Mouse (Mus musculus) midbrain, embryonic 11.5 days (tissue): ENCODE results near the gene Rbpjl. TPM values are rescaled to one million over a fixed set of nuclear protein-coding genes. Genes with fewer than 3 reads are reported as not detected.

Experiments used
- ATAC-seq: fragments of 200-750 bp; cut with Nextera tagmentation; 2 replicates; pipeline ENCODE4 v1.8.0; 2017; ENCODE audit warnings: moderate TSS enrichment, moderate library complexity; ENCODE audit not compliant: low FRiP score
- DNase-seq: peaks from one replicate; pipeline ENCODE4 v3.0.0; 2015; ENCODE audit warnings: low spot score; ENCODE audit errors: missing footprints
- H3K27ac ChIP-seq: fragments of 300-500 bp; sonication (generic); 2 replicates; pipeline ENCODE4 v1.5.1; 2014; ENCODE audit warnings: low read depth, low read length
- H3K27me3 ChIP-seq: fragments of 300-500 bp; sonication (generic); 2 replicates; pipeline ENCODE4 v1.6.1; 2014; ENCODE audit warnings: mild to moderate bottlenecking, low read length, moderate library complexity, mixed read lengths; ENCODE audit not compliant: control insufficient read depth, insufficient read depth
- H3K36me3 ChIP-seq: fragments of 300-500 bp; sonication (generic); 2 replicates; pipeline ENCODE4 v1.6.1; 2014; ENCODE audit warnings: mild to moderate bottlenecking, low read length, moderate library complexity, mixed read lengths; ENCODE audit not compliant: control insufficient read depth, insufficient read depth
- H3K4me1 ChIP-seq: fragments of 300-500 bp; sonication (generic); 2 replicates; pipeline ENCODE4 v1.6.1; 2014; ENCODE audit warnings: low read length; ENCODE audit not compliant: control insufficient read depth, insufficient read depth
- H3K4me2 ChIP-seq: fragments of 300-500 bp; sonication (generic); 2 replicates; pipeline ENCODE4 v1.6.1; 2014; ENCODE audit warnings: mild to moderate bottlenecking, moderate library complexity
- H3K4me3 ChIP-seq: fragments of 300-500 bp; sonication (generic); 2 replicates; pipeline ENCODE4 v1.5.1; 2014; ENCODE audit warnings: low read depth, low read length
- H3K9ac ChIP-seq: fragments of 300-500 bp; sonication (generic); 2 replicates; pipeline ENCODE4 v1.6.1; 2014; ENCODE audit warnings: low read length
- H3K9me3 ChIP-seq: fragments of 300-500 bp; sonication (generic); 2 replicates; pipeline ENCODE4 v1.6.1; 2016; ENCODE audit warnings: low read length; ENCODE audit not compliant: control insufficient read depth
- WGBS: fragments of 180-500 bp; shearing (Covaris S2); extraction: QIAGEN DNeasy Blood & Tissue Kit; methylation state at CpG from one replicate; pipeline ENCODE4 v1.1.7; 2014; 5-methylcytosine and 5-hydroxymethylcytosine counted together
- polyA plus RNA-seq: library from polyadenylated mRNA; unstranded; fragments of >200 nt; fragmentation: Nextera tagmentation; extraction: Ambion mirVana; gene quantifications from 2 replicates; pipeline ENCODE4 v1.2.1, GENCODE M21; 2014

Gene Rbpjl
- not detected in 2 replicates for polyA plus RNA-seq

GRCm38 (mm10) chr2:164402906-164403305, at the start of gene Rbpjl:
Rbpjl (plus strand) TSS chr2:164403141.
- no peak within 1 kb of the TSS for H3K27ac ChIP-seq
- no peak within 1 kb of the TSS for H3K4me2 ChIP-seq
- H3K4me3 ChIP-seq = no peak within 1 kb of the TSS
- H3K9me3 ChIP-seq = no peaks in the 10 kb centered on the region
- H3K4me1 ChIP-seq = peaks cover 5% of the 10 kb centered on the region; the same call in 1 of the 2 replicates
- H3K27me3 ChIP-seq = peaks cover 83% of the 10 kb centered on the region
- H3K36me3 ChIP-seq = no peaks in the 10 kb centered on the region
- ATAC-seq (peak; percentile 47; the same call in 1 of the 2 replicates), DNase-seq (peak; percentile 98)
- WGBS = 4% methylated on average over 17 of the region's 17 CpGs
- no peak within 1 kb of the TSS for H3K9ac ChIP-seq

- Histone ChIP-seq H3K4me2 (no peak overlapping the region), H3K27ac (no peak overlapping the region), H3K9ac (no peak overlapping the region), H3K36me3 (no peaks in the 10 kb centered on the region), H3K27me3 (no peaks in the 10 kb centered on the region), H3K4me3 (no peak overlapping the region), H3K4me1 (no peaks in the 10 kb centered on the region), H3K9me3 (no peaks in the 10 kb centered on the region)
- DNase-seq (no peak), ATAC-seq (no peak)
- WGBS = 89% methylated on average over 11 of the region's 11 CpGs
Observed at GRCm38 (mm10) chr2:164353356-164353755, 49.6 kb upstream of the Rbpjl start.

GRCm38 (mm10) chr2:164356177-164356967, 46.6 kb upstream of the Rbpjl start:
- DNase-seq = no peak
- no peaks in the 10 kb centered on the region for H3K4me1 ChIP-seq
- no peaks in the 10 kb centered on the region for H3K9me3 ChIP-seq
- H3K27me3 ChIP-seq = no peaks in the 10 kb centered on the region
- ATAC-seq = no peak
- H3K4me3 ChIP-seq = no peak overlapping the region
- no peak overlapping the region for H3K9ac ChIP-seq
- no peak overlapping the region for H3K4me2 ChIP-seq
- H3K27ac ChIP-seq = no peak overlapping the region
- no peaks in the 10 kb centered on the region for H3K36me3 ChIP-seq
- 81% methylated on average over 11 of the region's 11 CpGs for WGBS

GRCm38 (mm10) chr2:164358373-164358772, 44.6 kb upstream of the Rbpjl start:
- ATAC-seq (no peak), DNase-seq (no peak)
- no peak overlapping the region for H3K9ac ChIP-seq
- H3K4me3 ChIP-seq = no peak overlapping the region
- H3K9me3 ChIP-seq = no peaks in the 10 kb centered on the region
- no peaks in the 10 kb centered on the region for H3K27me3 ChIP-seq
- no peak overlapping the region for H3K4me2 ChIP-seq
- H3K36me3 ChIP-seq = no peaks in the 10 kb centered on the region
- no peaks in the 10 kb centered on the region for H3K4me1 ChIP-seq
- no peak overlapping the region for H3K27ac ChIP-seq
- WGBS = 81% methylated on average over 3 of the region's 3 CpGs

- no peak overlapping the region for H3K4me3 ChIP-seq
- ATAC-seq = no peak
- WGBS = 88% methylated on average over 5 of the region's 5 CpGs
- H3K9ac ChIP-seq = no peak overlapping the region
- H3K4me1 ChIP-seq = no peaks in the 10 kb centered on the region
- DNase-seq = no peak
- no peaks in the 10 kb centered on the region for H3K36me3 ChIP-seq
- no peaks in the 10 kb centered on the region for H3K9me3 ChIP-seq
- no peak overlapping the region for H3K4me2 ChIP-seq
- H3K27ac ChIP-seq = no peak overlapping the region
- no peaks in the 10 kb centered on the region for H3K27me3 ChIP-seq
Observed at GRCm38 (mm10) chr2:164359031-164359430, 43.9 kb upstream of the Rbpjl start.

GRCm38 (mm10) chr2:164359668-164360067, 43.3 kb upstream of the Rbpjl start:
- H3K9me3 ChIP-seq = no peaks in the 10 kb centered on the region
- DNase-seq = no peak
- ATAC-seq = no peak
- no peaks in the 10 kb centered on the region for H3K4me1 ChIP-seq
- no peak overlapping the region for H3K9ac ChIP-seq
- 77% methylated on average over 5 of the region's 5 CpGs for WGBS
- H3K27ac ChIP-seq = no peak overlapping the region
- H3K27me3 ChIP-seq = no peaks in the 10 kb centered on the region
- no peak overlapping the region for H3K4me2 ChIP-seq
- H3K4me3 ChIP-seq = no peak overlapping the region
- no peaks in the 10 kb centered on the region for H3K36me3 ChIP-seq

GRCm38 (mm10) chr2:164360974-164361657, 41.8 kb upstream of the Rbpjl start:
- no peak for DNase-seq
- no peaks in the 10 kb centered on the region for H3K27me3 ChIP-seq
- no peak overlapping the region for H3K27ac ChIP-seq
- WGBS = 37% methylated on average over 13 of the region's 13 CpGs
- no peak overlapping the region for H3K4me3 ChIP-seq
- H3K4me2 ChIP-seq = no peak overlapping the region; the same call in 1 of the 2 replicates
- H3K36me3 ChIP-seq = no peaks in the 10 kb centered on the region
- no peak overlapping the region for H3K9ac ChIP-seq
- ATAC-seq = no peak
- H3K4me1 ChIP-seq = no peaks in the 10 kb centered on the region
- no peaks in the 10 kb centered on the region for H3K9me3 ChIP-seq

- DNase-seq = peak; percentile 39
- Histone ChIP-seq H3K27me3 (no peaks in the 10 kb centered on the region), H3K4me2 (no peak overlapping the region), H3K27ac (no peak overlapping the region), H3K4me1 (no peaks in the 10 kb centered on the region), H3K4me3 (no peak overlapping the region), H3K36me3 (no peaks in the 10 kb centered on the region), H3K9me3 (no peaks in the 10 kb centered on the region), H3K9ac (no peak overlapping the region)
- no peak for ATAC-seq
- WGBS = 76% methylated on average over 3 of the region's 3 CpGs
Observed at GRCm38 (mm10) chr2:164366947-164367346, 36.0 kb upstream of the Rbpjl start.

- Histone ChIP-seq H3K9me3 (no peaks in the 10 kb centered on the region), H3K4me2 (no peak overlapping the region), H3K36me3 (no peaks in the 10 kb centered on the region), H3K27me3 (no peaks in the 10 kb centered on the region), H3K9ac (no peak overlapping the region), H3K27ac (no peak overlapping the region), H3K4me1 (no peaks in the 10 kb centered on the region), H3K4me3 (no peak overlapping the region)
- ATAC-seq (no peak), DNase-seq (no peak)
- WGBS = 79% methylated on average over 6 of the region's 6 CpGs
Observed at GRCm38 (mm10) chr2:164368620-164369105, 34.3 kb upstream of the Rbpjl start.
